Mouse (Mus musculus): ENCODE data around the gene Mknk2. TPM values are rescaled to one million over a fixed set of nuclear protein-coding genes. Genes with fewer than 3 reads are reported as not detected.

The Mknk2 gene
- polyA plus RNA-seq, 1 experiment = 119 TPM

DNA sequence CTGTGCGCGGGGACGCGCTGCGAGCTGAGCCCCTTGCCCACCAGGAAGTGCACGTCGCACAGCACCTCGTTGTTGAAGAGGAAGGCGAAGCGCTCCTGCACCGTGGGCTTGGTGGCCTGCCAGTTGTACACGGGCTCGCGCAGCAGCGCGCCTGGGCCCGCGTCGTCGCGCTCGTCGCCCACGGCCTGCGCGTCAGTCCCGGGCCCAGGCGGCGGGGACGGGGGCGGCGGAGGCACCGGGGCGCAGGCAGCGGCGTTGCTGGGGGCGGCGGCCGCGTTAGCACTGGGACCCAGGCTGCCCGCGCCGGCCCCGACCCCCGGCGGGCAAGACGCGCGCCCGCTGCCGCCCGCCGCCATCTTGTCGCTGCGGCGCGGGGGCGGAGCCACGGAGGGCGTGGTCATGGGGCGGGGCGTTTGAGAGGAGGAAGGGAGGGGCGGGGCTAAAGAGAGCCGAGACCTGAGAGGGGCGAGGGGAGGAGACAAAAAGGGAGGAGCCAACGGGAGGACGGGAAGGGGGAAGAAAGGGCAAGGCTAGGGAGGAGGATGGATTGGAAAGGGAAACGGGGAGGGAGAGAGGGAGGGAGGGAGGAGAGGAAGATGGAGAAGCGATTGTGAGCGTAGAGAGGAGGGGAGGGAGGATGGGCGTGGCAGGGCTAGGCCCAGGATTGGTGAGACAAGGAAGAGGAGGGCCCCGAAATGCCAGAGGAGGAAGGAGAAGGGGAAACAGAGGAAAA is 21.6 kb downstream of the Mknk2 start:
- H3K4me2 ChIP-seq (ENCODE audit: low read depth) = peak overlapping the region; percentile 94

GRCm38 (mm10) chr10:80655406-80656129 is 22.3 kb downstream of the Mknk2 start:
- Histone ChIP-seq H3K27me3 (ENCODE audit: control insufficient read depth, insufficient read depth, insufficient read length) (no peaks in the 10 kb centered on the region), H3K4me3 (peak overlapping the region; percentile 35), H3K79me2 (ENCODE audit: control insufficient read depth, insufficient read depth) (peaks cover 18% of the 10 kb centered on the region), H3K36me3 (ENCODE audit: control insufficient read depth, insufficient read depth) (no peaks in the 10 kb centered on the region), H3ac (ENCODE audit: control insufficient read depth, insufficient read length) (peak overlapping the region; percentile 97), H3K4me2 (ENCODE audit: low read depth) (peak overlapping the region; percentile 84)
- TF ChIP-seq POLR2AphosphoS2 (IDR thresholded peaks at IDR 0.05; ENCODE audit: insufficient read length, low read depth) (no peak), TCF12 (IDR thresholded peaks at IDR 0.05; ENCODE audit: insufficient read depth, poor library complexity, severe bottlenecking) (no peak), CEBPB (IDR thresholded peaks at IDR 0.05; ENCODE audit: insufficient read depth, poor library complexity, severe bottlenecking) (no peak), E2F4 (IDR thresholded peaks at IDR 0.05; ENCODE audit: insufficient read depth) (no peak), MAX (IDR thresholded peaks at IDR 0.05; ENCODE audit: low read depth) (no peak), SRF (IDR thresholded peaks at IDR 0.05; ENCODE audit: control insufficient read depth, insufficient read length, low read depth) (no peak), USF1 (IDR thresholded peaks at IDR 0.05; ENCODE audit: low read depth) (no peak), REST (IDR thresholded peaks at IDR 0.05; ENCODE audit: insufficient read depth, insufficient read length) (no peak), MYOG (IDR thresholded peaks at IDR 0.05; ENCODE audit: control insufficient read depth in 1 of 3, insufficient read depth in 1 of 3, insufficient read length in 2 of 3, low read depth in 2 of 3) (no peak), POLR2A (IDR thresholded peaks at IDR 0.05; ENCODE audit: insufficient read length, low read depth) (no peak), MYOD1 (IDR thresholded peaks at IDR 0.05; ENCODE audit: control insufficient read depth in 1 of 3, insufficient read length in 2 of 3, low read depth in 2 of 3) (no peak), TCF3 (IDR thresholded peaks at IDR 0.05; ENCODE audit: insufficient read length, low read depth) (no peak)

More for the DNA sequence above, 21.6 kb downstream of the Mknk2 start:
- peak; percentile 70 for TF ChIP-seq POLR2A (IDR thresholded peaks at IDR 0.05; ENCODE audit: insufficient read length, low read depth)
- no peak for TF ChIP-seq USF1 (IDR thresholded peaks at IDR 0.05; ENCODE audit: low read depth)
- TF ChIP-seq POLR2AphosphoS2 (IDR thresholded peaks at IDR 0.05; ENCODE audit: insufficient read length, low read depth) = peak; percentile 73
- TF ChIP-seq MYOD1 (IDR thresholded peaks at IDR 0.05; ENCODE audit: control insufficient read depth in 1 of 3, insufficient read length in 2 of 3, low read depth in 2 of 3) = peak in 1 of 3 experiments; percentile 1
- H3K79me2 ChIP-seq (ENCODE audit: control insufficient read depth, insufficient read depth) = peaks cover 18% of the 10 kb centered on the region
- peak overlapping the region; percentile 35 for H3K4me3 ChIP-seq
- peak overlapping the region; percentile 97 for H3ac ChIP-seq (ENCODE audit: control insufficient read depth, insufficient read length)
- H3K27me3 ChIP-seq (ENCODE audit: control insufficient read depth, insufficient read depth, insufficient read length) = no peaks in the 10 kb centered on the region
- H3K36me3 ChIP-seq (ENCODE audit: control insufficient read depth, insufficient read depth) = no peaks in the 10 kb centered on the region

- Histone ChIP-seq H3K36me3 (ENCODE audit: control insufficient read depth, insufficient read depth) (no peaks in the 10 kb centered on the region), H3K27me3 (ENCODE audit: control insufficient read depth, insufficient read depth, insufficient read length) (no peaks in the 10 kb centered on the region), H3K79me2 (ENCODE audit: control insufficient read depth, insufficient read depth) (peaks cover 18% of the 10 kb centered on the region), H3K4me2 (ENCODE audit: low read depth) (peak overlapping the region; percentile 84), H3ac (ENCODE audit: control insufficient read depth, insufficient read length) (no peak overlapping the region), H3K4me3 (peak overlapping the region; percentile 35)
- TF ChIP-seq MYOG (IDR thresholded peaks at IDR 0.05; ENCODE audit: control insufficient read depth in 1 of 3, insufficient read depth in 1 of 3, insufficient read length in 2 of 3, low read depth in 2 of 3) = no peak
- no peak for TF ChIP-seq REST (IDR thresholded peaks at IDR 0.05; ENCODE audit: insufficient read depth, insufficient read length)
- TF ChIP-seq MYOD1 (IDR thresholded peaks at IDR 0.05; ENCODE audit: control insufficient read depth in 1 of 3, insufficient read length in 2 of 3, low read depth in 2 of 3) = no peak
- TF ChIP-seq E2F4 (IDR thresholded peaks at IDR 0.05; ENCODE audit: insufficient read depth) = no peak
- no peak for TF ChIP-seq POLR2A (IDR thresholded peaks at IDR 0.05; ENCODE audit: insufficient read length, low read depth)
- no peak for TF ChIP-seq MAX (IDR thresholded peaks at IDR 0.05; ENCODE audit: low read depth)
- TF ChIP-seq SRF (IDR thresholded peaks at IDR 0.05; ENCODE audit: control insufficient read depth, insufficient read length, low read depth) = no peak
- TF ChIP-seq TCF12 (IDR thresholded peaks at IDR 0.05; ENCODE audit: insufficient read depth, poor library complexity, severe bottlenecking) = no peak
- TF ChIP-seq POLR2AphosphoS2 (IDR thresholded peaks at IDR 0.05; ENCODE audit: insufficient read length, low read depth) = no peak
Measured at GRCm38 (mm10) chr10:80654866-80655265, 23.0 kb downstream of the Mknk2 start.

DNA sequence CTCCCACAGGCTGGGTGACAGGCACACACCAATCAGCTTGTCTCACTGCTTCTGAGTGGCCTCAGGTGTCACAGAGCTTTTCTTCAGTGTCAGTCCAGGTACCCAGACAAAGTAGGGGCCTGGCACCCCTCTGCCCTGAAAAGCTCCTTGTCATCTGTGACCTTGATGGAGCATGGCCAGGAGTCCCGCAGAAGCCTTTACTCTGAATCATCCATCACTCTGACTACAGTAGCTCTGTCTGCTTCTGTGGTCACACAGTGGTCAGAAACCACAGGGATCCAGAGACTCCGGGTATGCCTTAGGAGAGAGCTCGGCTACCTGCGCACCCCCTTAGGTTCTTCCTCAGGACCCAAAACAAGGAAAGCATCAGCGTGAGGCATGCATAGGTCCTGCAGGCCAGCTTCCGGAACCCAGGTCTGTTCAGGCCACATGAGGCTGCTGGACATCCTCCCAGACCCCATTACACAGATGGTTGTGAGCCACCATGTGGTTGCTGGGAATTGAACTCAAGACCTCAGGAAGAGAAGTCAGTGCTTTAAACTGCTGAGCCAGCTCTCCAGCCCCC is 24.7 kb downstream of the Mknk2 start:
- peaks cover 18% of the 10 kb centered on the region for H3K79me2 ChIP-seq (ENCODE audit: control insufficient read depth, insufficient read depth)
- H3ac ChIP-seq (ENCODE audit: control insufficient read depth, insufficient read length) = no peak overlapping the region
- H3K4me3 ChIP-seq = no peak overlapping the region
- TF ChIP-seq MYOG (IDR thresholded peaks at IDR 0.05; ENCODE audit: control insufficient read depth in 1 of 3, insufficient read depth in 1 of 3, insufficient read length in 2 of 3, low read depth in 2 of 3) = no peak
- TF ChIP-seq MYOD1 (IDR thresholded peaks at IDR 0.05; ENCODE audit: control insufficient read depth in 1 of 3, insufficient read length in 2 of 3, low read depth in 2 of 3) = no peak
- TF ChIP-seq POLR2A (IDR thresholded peaks at IDR 0.05; ENCODE audit: insufficient read length, low read depth) = no peak
- TF ChIP-seq E2F4 (IDR thresholded peaks at IDR 0.05; ENCODE audit: insufficient read depth) = no peak
- TF ChIP-seq MAX (IDR thresholded peaks at IDR 0.05; ENCODE audit: low read depth) = no peak
- no peak for TF ChIP-seq CEBPB (IDR thresholded peaks at IDR 0.05; ENCODE audit: insufficient read depth, poor library complexity, severe bottlenecking)
- H3K27me3 ChIP-seq (ENCODE audit: control insufficient read depth, insufficient read depth, insufficient read length) = no peaks in the 10 kb centered on the region
- no peaks in the 10 kb centered on the region for H3K36me3 ChIP-seq (ENCODE audit: control insufficient read depth, insufficient read depth)
- peak overlapping the region; percentile 31 for H3K4me2 ChIP-seq (ENCODE audit: low read depth)
